Mouse (Mus musculus) embryonic stem cell, embryonic (primary cell): Measurements from ENCODE around the gene Fbxw14.
"Not testable (repeated sequence)": the region's sequence is repeated elsewhere in the genome, so short reads cannot be mapped to it uniquely, and the experiment has no call there.

ENCODE experiments used
- CTCF ChIA-PET, 4 experiments: fragments of 300-600 bp in 2 of 4; fragments of 350-600 bp in 2 of 4; sonication (Branson Sonifier 250); formaldehyde crosslinking; loops; one replicate each; lab custom pipeline; 2022; ENCODE audit warnings: inconsistent platforms in 2 of 4; lab: Charles Lee
- POLR2A ChIA-PET, 4 experiments: fragments of 300-600 bp in 2 of 4; fragments of 350-600 bp in 2 of 4; sonication (Branson Sonifier 250); formaldehyde crosslinking; loops; one replicate each; lab custom pipeline; 2022; ENCODE audit warnings: antibody characterized with exemption in 4 of 4, inconsistent platforms in 1 of 4; lab: Charles Lee

Fbxw14 gene

GRCm38 (mm10) chr9:109287576-109287975 lies at the start of gene Fbxw14:
Fbxw14 (minus strand) TSS chr9:109287676.
- POLR2A ChIA-PET, CTCF ChIA-PET: not testable (repeated sequence)

DNA sequence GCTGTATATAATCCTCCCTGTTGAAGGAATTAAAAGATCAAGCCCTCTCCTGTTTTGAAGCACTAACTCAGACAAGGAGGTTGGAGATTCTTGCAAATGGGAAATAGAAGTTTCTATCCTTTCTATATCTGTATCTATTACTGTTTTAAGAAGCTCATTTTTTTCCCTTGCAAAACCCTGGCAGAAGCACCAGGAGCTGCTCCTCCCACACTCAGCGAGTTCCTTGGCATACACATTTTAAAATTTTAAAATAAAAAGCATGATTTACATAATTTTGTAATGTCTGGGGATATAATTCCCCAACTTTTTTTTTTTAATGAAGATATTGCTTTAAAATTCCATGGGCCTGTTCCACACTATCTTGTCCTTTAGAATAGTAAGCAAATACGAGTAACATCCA lies 24.4 kb downstream of the Fbxw14 start:
- POLR2A ChIA-PET: no interaction called here

DNA sequence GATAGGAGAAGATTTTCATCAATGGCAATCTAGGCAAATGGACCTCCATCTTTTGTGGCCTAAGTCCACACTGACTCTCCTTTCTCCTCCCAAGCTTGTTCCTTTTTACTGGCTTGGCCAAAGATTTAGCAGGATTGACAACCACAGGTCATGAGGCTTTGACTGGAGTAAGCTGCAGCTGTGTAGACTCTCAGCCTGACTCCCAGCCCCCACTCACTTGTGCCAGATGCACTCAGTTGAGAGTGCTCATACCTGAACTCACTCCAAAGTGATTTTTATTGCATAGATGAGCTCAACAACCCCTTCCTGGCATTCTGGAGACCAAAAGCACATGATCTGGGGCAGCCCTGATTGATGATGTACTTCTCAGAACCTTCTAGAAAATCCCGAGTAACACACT lies 52.8 kb downstream of the Fbxw14 start, which contains the start of gene Fbxw20:
Gene Fbxw20 (minus strand): TSS at position 101 of the 400 bp plus-strand sequence.
- CTCF ChIA-PET: no interaction called here
- POLR2A ChIA-PET: no interaction called here

More for the DNA sequence above, 24.4 kb downstream of the Fbxw14 start:
- CTCF ChIA-PET: interaction anchor here in 1 of 4 experiments (0.6 kb wide), 1 partner anchor 84 kb away, joined by 3 read pairs; no protein-coding TSS in a partner anchor
